ENCODE assay signal across 15 mouse cellular contexts in the genomic region with DNA sequence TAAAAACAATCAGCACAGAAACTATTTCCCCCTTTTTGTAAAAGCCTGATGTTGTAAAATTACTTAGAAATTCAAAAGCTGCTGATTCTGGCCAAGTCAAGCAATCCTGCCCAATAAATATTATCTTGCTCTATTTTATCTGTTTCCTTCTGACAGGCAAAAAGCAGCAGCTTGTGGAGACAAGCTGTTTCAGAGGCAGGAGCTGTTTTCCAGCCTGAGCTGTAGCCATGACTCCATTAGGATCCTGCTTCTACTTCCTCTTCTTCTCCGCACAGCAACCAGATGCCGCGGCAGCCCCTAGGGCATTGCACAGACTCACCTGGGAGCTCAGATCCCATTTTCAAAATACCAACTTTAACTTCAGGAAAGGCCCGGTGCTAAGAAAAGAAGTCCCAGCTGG.
A peak's percentile ranks its signal among the peaks of the same experiment; 100 is the strongest.
DNase-seq lines count a peak whose midpoint lies in the region.
"Had no signal": no experiment of that assay in that cellular context is flagged by ENCODE, and none has a peak within 500 bp of the region (broad histone marks: within the 10 kb centered on the region; RNA-seq: fewer than 3 reads in every experiment).

No protein-coding gene starts in this region.

- whole genome bisulfite sequencing in heart, embryonic 10.5 days = 74% methylated on average over 4 of the region's 4 CpGs

- no peak overlapping the region for H3K4me3 ChIP-seq in heart, embryonic 10.5 days
- H3K4me3 ChIP-seq: embryonic facial prominence, embryonic 13.5 days; gastrocnemius, adult 2 months; heart, adult 2 months; hindbrain, embryonic 10.5 days; lung, embryonic 15.5 days had no signal

- no peaks in the 10 kb centered on the region for H3K9me3 ChIP-seq in heart, embryonic 10.5 days
- H3K9me3 ChIP-seq: embryonic facial prominence, embryonic 13.5 days; hindbrain, embryonic 10.5 days; lung, embryonic 15.5 days had no signal

- no peaks in the 10 kb centered on the region for H3K27me3 ChIP-seq in heart, embryonic 10.5 days (ENCODE audit: insufficient read depth, poor library complexity, severe bottlenecking)
- H3K27me3 ChIP-seq: embryonic facial prominence, embryonic 13.5 days; lung, embryonic 15.5 days had no signal

- intact Hi-C loops in heart, postnatal 14 days (cut with DNase I) = no loop called here

- no peaks in the 10 kb centered on the region for H3K4me1 ChIP-seq in heart, embryonic 10.5 days
- H3K4me1 ChIP-seq: embryonic facial prominence, embryonic 13.5 days; hindbrain, embryonic 10.5 days; lung, embryonic 15.5 days had no signal

- DNase-seq in heart, postnatal 14 days = peak; percentile 6 to 9
- DNase-seq in heart, embryonic 10.5 days (ENCODE audit: low spot score) = no peak
- peak; percentile 25 for DNase-seq in kidney, postnatal 10 days
- DNase-seq in kidney, adult 8-10 months = no peak
- peak; percentile 24 to 39 for DNase-seq in kidney, postnatal 4 days
- DNase-seq in layer of hippocampus, postnatal 10 days (ENCODE audit: low spot score in 2 of 2) = peak; percentile 22 to 26
- no peak for DNase-seq in adrenal gland, postnatal 25 days
- DNase-seq: adrenal gland, adult 2 months; cerebellum, adult 8-10 months; gastrocnemius, adult 2 months; left cerebral cortex, postnatal 4 days had no signal

- no peaks in the 10 kb centered on the region for H3K36me3 ChIP-seq in heart, embryonic 10.5 days
- H3K36me3 ChIP-seq: embryonic facial prominence, embryonic 13.5 days; hindbrain, embryonic 10.5 days; lung, embryonic 15.5 days had no signal

- no peak overlapping the region for H3K27ac ChIP-seq in heart, embryonic 10.5 days
- H3K27ac ChIP-seq: embryonic facial prominence, embryonic 13.5 days; gastrocnemius, adult 2 months; heart, adult 2 months; hindbrain, embryonic 10.5 days; lung, embryonic 15.5 days had no signal

Comparison
In these comparisons a context has a peak if more than half of its experiments do, and no peak if none do; other contexts are left out.
1. DNase-seq: peak in heart, postnatal 14 days (2 of 2), kidney, postnatal 10 days (single experiment), kidney, postnatal 4 days (2 of 2) and layer of hippocampus, postnatal 10 days (2 of 2); none in heart, embryonic 10.5 days (single experiment), kidney, adult 8-10 months (0 of 2) and adrenal gland, postnatal 25 days (single experiment).